14 mouse cellular contexts compared by ENCODE assay signal in the genomic region with DNA sequence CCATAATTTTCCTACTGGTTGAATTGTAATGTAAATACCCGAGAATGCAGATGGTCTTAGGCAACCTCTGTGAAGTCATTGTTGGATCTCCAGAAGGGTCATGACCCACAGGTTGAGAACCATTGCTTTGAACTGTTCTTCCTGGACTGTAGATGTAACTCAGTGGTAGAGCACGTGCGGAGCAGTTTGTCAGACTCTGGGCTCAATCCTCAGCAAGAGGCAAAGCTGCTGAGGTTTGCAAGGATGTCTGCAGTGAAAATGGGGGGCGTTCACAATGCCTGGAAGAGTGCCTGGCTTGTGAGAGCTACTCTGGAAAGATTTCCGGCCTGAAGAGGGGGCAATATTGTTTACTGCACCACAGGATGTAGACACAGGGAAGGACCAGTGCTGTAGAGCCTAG. TPM values are rescaled to one million over a fixed set of nuclear protein-coding genes. Genes with fewer than 3 reads are reported as not detected.
DNase-seq lines count a peak whose midpoint lies in the region; ATAC-seq and TF ChIP-seq lines count a peak whose summit lies in the region.
"Had no signal": no experiment of that assay in that cellular context is flagged by ENCODE, and none has a peak within 500 bp of the region (broad histone marks: within the 10 kb centered on the region; RNA-seq: fewer than 3 reads in every experiment).

No protein-coding gene starts in this region.

- H3K4me1 ChIP-seq in ES-E14 (ENCODE audit: control insufficient read depth in 2 of 2, insufficient read depth in 2 of 2, low read length in 2 of 2, poor library complexity in 1 of 2), result peaks cover 5 to 15% of the 10 kb centered on the region in 2 experiments; a peak in 3 of 4 replicates
- H3K4me1 ChIP-seq in hindbrain, embryonic 13.5 days (replicated peaks), result peaks cover 9% of the 10 kb centered on the region

- H3K9ac ChIP-seq in ES-E14 (ENCODE audit: insufficient read depth, low read depth, low read length, poor library complexity, severe bottlenecking), result no peak overlapping the region
- no peak overlapping the region for H3K9ac ChIP-seq in hindbrain, embryonic 13.5 days
- H3K9ac ChIP-seq: forebrain, postnatal 0 days; limb, embryonic 12.5 days had no signal

- H3K9me3 ChIP-seq in ES-E14 (ENCODE audit: control insufficient read depth, insufficient read depth, low read depth, low read length), result no peaks in the 10 kb centered on the region
- H3K9me3 ChIP-seq in hindbrain, embryonic 13.5 days, result no peaks in the 10 kb centered on the region
- H3K9me3 ChIP-seq: limb, embryonic 12.5 days had no signal

- no peak overlapping the region for H3K4me2 ChIP-seq in hindbrain, embryonic 13.5 days
- H3K4me2 ChIP-seq: limb, embryonic 12.5 days had no signal

- H3K27ac ChIP-seq in ES-E14 (ENCODE audit: insufficient read depth, low read depth, low read length, poor library complexity, severe bottlenecking), result no peak overlapping the region
- no peak overlapping the region for H3K27ac ChIP-seq in hindbrain, embryonic 13.5 days
- H3K27ac ChIP-seq: limb, embryonic 12.5 days had no signal

- peak; percentile 90 for DNase-seq in heart, adult 11 months
- no peak for DNase-seq in heart, adult 9 months (ENCODE audit: low spot score in 2 of 2)
- no peak for DNase-seq in ES-E14 (ENCODE audit: low read depth, low spot score)
- peak; percentile 64 to 78 for DNase-seq in kidney, postnatal 25 days
- peak; percentile 74 for DNase-seq in lung, postnatal 10 days
- DNase-seq in right cerebral cortex, adult 2 months (ENCODE audit: low spot score in 2 of 2), result no peak
- no peak for DNase-seq in right cerebral cortex, postnatal 10 days (ENCODE audit: low spot score in 2 of 2)
- DNase-seq: adrenal gland, postnatal 14 days; forebrain, postnatal 0 days; gastrocnemius, postnatal 25 days; layer of hippocampus, postnatal 36 days had no signal

- WGBS in hindbrain, embryonic 13.5 days, result 81% methylated on average over 5 of the region's 5 CpGs

- H3K4me3 ChIP-seq in ES-E14 (ENCODE audit: insufficient read depth in 1 of 2, low read depth in 1 of 2, low read length in 2 of 2, poor library complexity in 1 of 2, severe bottlenecking in 1 of 2), result no peak overlapping the region
- H3K4me3 ChIP-seq in hindbrain, embryonic 13.5 days, result no peak overlapping the region
- H3K4me3 ChIP-seq: limb, embryonic 12.5 days; myocyte had no signal

- in situ Hi-C loops in ES-E14 (cut with MboI; ENCODE audit: low sequenced_read_pairs in 2 of 2, unreplicated experiment in 2 of 2), result no loop called here

- no peaks in the 10 kb centered on the region for H3K36me3 ChIP-seq in ES-E14 (ENCODE audit: control insufficient read depth, insufficient read depth, low read length, poor library complexity, severe bottlenecking)
- 0 out of 2 replicates have a peak, but pooled peaks cover 3% of the 10 kb centered on the region for H3K36me3 ChIP-seq in hindbrain, embryonic 13.5 days

- no peak for ATAC-seq in hindbrain, embryonic 13.5 days (ENCODE audit: low FRiP score)
- ATAC-seq: forebrain, postnatal 0 days had no signal

- no peaks in the 10 kb centered on the region for H3K27me3 ChIP-seq in hindbrain, embryonic 13.5 days
- H3K27me3 ChIP-seq: limb, embryonic 12.5 days had no signal

TF ChIP-seq in ES-E14, 5 proteins besides CTCF, POLR2A, EP300 and RAD21:
- TF ChIP-seq ZNF384 (IDR thresholded peaks at IDR 0.05; ENCODE audit: low read depth, low read length) (no peak), CHD2 (IDR thresholded peaks at IDR 0.05; ENCODE audit: low read depth, low read length) (peak; percentile 28; the same call in 1 of the 2 replicates)
TF ChIP-seq in ES-E14: peak in this region for 1.

RNA-seq across cellular contexts. Expression of gene Lpp, which starts 6.2 kb away (rescaled TPM):
- total RNA-seq in ES-E14 (2012; rRNA removed), result 23.4 and 31.4 TPM in 2 replicates
- 11.9 TPM in 2 replicates for polyA plus RNA-seq in hindbrain, embryonic 13.5 days (2015; fragmentation: Nextera tagmentation; extraction: Ambion mirVana)

Comparison
In these comparisons a context has a peak if more than half of its experiments do, and no peak if none do; other contexts are left out.
1. DNase-seq: peak in heart, adult 11 months (single experiment), kidney, postnatal 25 days (2 of 2) and lung, postnatal 10 days (single experiment); none in heart, adult 9 months (0 of 2), ES-E14 (single experiment), right cerebral cortex, adult 2 months (0 of 2) and right cerebral cortex, postnatal 10 days (0 of 2).